Mouse (Mus musculus) natural killer cell, adult 2 months (primary cell): ENCODE measurements around the gene Soga1.

Experiments
- DNase-seq, 2 experiments: peaks; one replicate each; pipeline ENCODE4 v3.0.0; 2022; ENCODE audit warnings: low spot score in 2 of 2

The Soga1 gene

GRCm38 (mm10) chr2:157063241-157063700, 15.8 kb downstream of the Soga1 start:
- DNase-seq, result peak in 1 of 2 experiments; percentile 53

GRCm38 (mm10) chr2:157060557-157061305, 18.3 kb downstream of the Soga1 start:
- DNase-seq, result no peak

- DNase-seq, result no peak
Measured at GRCm38 (mm10) chr2:157060037-157060436, 19.0 kb downstream of the Soga1 start.

GRCm38 (mm10) chr2:157059166-157059565, 19.9 kb downstream of the Soga1 start:
- DNase-seq, result no peak

GRCm38 (mm10) chr2:157058342-157058998, 20.6 kb downstream of the Soga1 start:
- DNase-seq, result no peak

- DNase-seq, result no peak
Measured at GRCm38 (mm10) chr2:157057758-157058157, 21.3 kb downstream of the Soga1 start.

GRCm38 (mm10) chr2:157057186-157057585, 21.9 kb downstream of the Soga1 start:
- DNase-seq, result no peak

GRCm38 (mm10) chr2:157055721-157056120, 23.3 kb downstream of the Soga1 start:
- no peak for DNase-seq

- DNase-seq, result no peak
Measured at GRCm38 (mm10) chr2:157054816-157055215, 24.2 kb downstream of the Soga1 start.

- no peak for DNase-seq
Measured at GRCm38 (mm10) chr2:157054297-157054696, 24.8 kb downstream of the Soga1 start.

GRCm38 (mm10) chr2:157053787-157054186, 25.3 kb downstream of the Soga1 start:
- no peak for DNase-seq

- no peak for DNase-seq
Measured at GRCm38 (mm10) chr2:157053124-157053523, 25.9 kb downstream of the Soga1 start.

GRCm38 (mm10) chr2:157052448-157052847, 26.6 kb downstream of the Soga1 start:
- no peak for DNase-seq

- DNase-seq, result no peak
Measured at GRCm38 (mm10) chr2:157049831-157050243, 29.2 kb downstream of the Soga1 start.

- no peak for DNase-seq
Measured at GRCm38 (mm10) chr2:157048395-157049181, 30.5 kb downstream of the Soga1 start.

- DNase-seq, result no peak
Measured at GRCm38 (mm10) chr2:157046956-157047355, 32.1 kb downstream of the Soga1 start.

- no peak for DNase-seq
Measured at GRCm38 (mm10) chr2:157045932-157046331, 33.1 kb downstream of the Soga1 start.

- DNase-seq, result no peak
Measured at GRCm38 (mm10) chr2:157043987-157044386, 35.1 kb downstream of the Soga1 start.

- DNase-seq, result no peak
Measured at GRCm38 (mm10) chr2:157043556-157043955, 35.5 kb downstream of the Soga1 start.

- DNase-seq, result no peak
Measured at GRCm38 (mm10) chr2:157041421-157041820, 37.6 kb downstream of the Soga1 start.

- DNase-seq, result no peak
Measured at GRCm38 (mm10) chr2:157040649-157041046, 38.4 kb downstream of the Soga1 start.

- DNase-seq, result no peak
Measured at GRCm38 (mm10) chr2:157039900-157040648, 39.0 kb downstream of the Soga1 start.
